Mouse (Mus musculus) limb, embryonic 13.5 days (tissue): ENCODE results near the gene Rnf145. TPM values are rescaled to one million over a fixed set of nuclear protein-coding genes. Genes with fewer than 3 reads are reported as not detected.
A peak's percentile ranks its signal among the peaks of the same experiment; 100 is the strongest.

Experiments
- ATAC-seq: fragments of 200-750 bp; cut with Nextera tagmentation; 2 replicates; pipeline ENCODE4 v1.8.0; 2017; ENCODE audit warnings: low read depth, moderate number of reproducible peaks, moderate TSS enrichment; ENCODE audit not compliant: low FRiP score
- H3K27ac ChIP-seq: fragments of 300-500 bp; sonication (generic); 2 replicates; pipeline ENCODE4 v1.5.1; 2015; ENCODE audit warnings: inconsistent platforms, mild to moderate bottlenecking, moderate library complexity
- H3K27me3 ChIP-seq: fragments of 300-500 bp; sonication (generic); 2 replicates; pipeline ENCODE4 v1.6.1; 2015; ENCODE audit warnings: mild to moderate bottlenecking, inconsistent platforms
- H3K36me3 ChIP-seq: fragments of 300-500 bp; sonication (generic); 2 replicates; pipeline ENCODE4 v1.6.1; 2015; ENCODE audit warnings: inconsistent platforms, mild to moderate bottlenecking, moderate library complexity
- H3K4me1 ChIP-seq: fragments of 300-500 bp; sonication (generic); 2 replicates; pipeline ENCODE4 v1.6.1; 2015; ENCODE audit warnings: inconsistent platforms
- H3K4me2 ChIP-seq: fragments of 300-500 bp; sonication (generic); replicated peaks from 2 replicates; pipeline ENCODE4 v1.6.1; 2015; ENCODE audit warnings: inconsistent platforms, mild to moderate bottlenecking, moderate library complexity
- H3K4me3 ChIP-seq: fragments of 300-500 bp; sonication (generic); 2 replicates; pipeline ENCODE4 v1.5.1; 2015; ENCODE audit warnings: moderate library complexity, mild to moderate bottlenecking, inconsistent platforms
- H3K9ac ChIP-seq: fragments of 300-500 bp; sonication (generic); 2 replicates; pipeline ENCODE4 v1.6.1; 2015; ENCODE audit warnings: mild to moderate bottlenecking, inconsistent platforms
- H3K9me3 ChIP-seq: fragments of 300-500 bp; sonication (generic); 2 replicates; pipeline ENCODE4 v1.6.1; 2016; ENCODE audit warnings: inconsistent platforms
- WGBS: fragments of 180-500 bp; shearing (Covaris S2); methylation state at CpG from one replicate; pipeline ENCODE4 v1.1.7; 2015; 5-methylcytosine and 5-hydroxymethylcytosine counted together
- polyA plus RNA-seq: library from polyadenylated mRNA; unstranded; fragments of >200 nt; fragmentation: Nextera tagmentation; extraction: Ambion mirVana; gene quantifications from 2 replicates; pipeline ENCODE4 v1.2.1, GENCODE M21; 2015

Rnf145 gene
- polyA plus RNA-seq, 1 experiment from 2014 or later, result 78.6 TPM

- WGBS, result 4% methylated on average over 3 of the region's 3 CpGs
- H3K9ac ChIP-seq, result no peak overlapping the region
- H3K4me3 ChIP-seq, result no peak overlapping the region
- no peak overlapping the region for H3K27ac ChIP-seq
- no peak overlapping the region for H3K4me2 ChIP-seq
- H3K36me3 ChIP-seq, result no peaks in the 10 kb centered on the region
- ATAC-seq, result 0 out of 2 replicates have a peak, but pooled peaks have one; percentile 8
- no peaks in the 10 kb centered on the region for H3K27me3 ChIP-seq
- H3K9me3 ChIP-seq, result no peaks in the 10 kb centered on the region
- H3K4me1 ChIP-seq, result peaks cover 6% of the 10 kb centered on the region; the same call in 1 of the 2 replicates
These were observed 67.4 kb downstream of the Rnf145 start for GRCm38 (mm10) chr11:44586047-44586696.

- Histone ChIP-seq H3K27me3 (no peaks in the 10 kb centered on the region), H3K9ac (no peak overlapping the region), H3K27ac (no peak overlapping the region), H3K36me3 (no peaks in the 10 kb centered on the region), H3K4me3 (no peak overlapping the region), H3K4me2 (no peak overlapping the region), H3K4me1 (peaks cover 6% of the 10 kb centered on the region; the same call in 1 of the 2 replicates), H3K9me3 (no peaks in the 10 kb centered on the region)
- no peak for ATAC-seq
- 93% methylated on average over 6 of the region's 6 CpGs for WGBS
These were observed 74.3 kb downstream of the Rnf145 start for GRCm38 (mm10) chr11:44593016-44593415.

GRCm38 (mm10) chr11:44594768-44595167 lies 76.0 kb downstream of the Rnf145 start:
- Histone ChIP-seq H3K27ac (no peak overlapping the region), H3K4me3 (no peak overlapping the region), H3K4me1 (peaks cover 6% of the 10 kb centered on the region; the same call in 1 of the 2 replicates), H3K9me3 (no peaks in the 10 kb centered on the region), H3K27me3 (no peaks in the 10 kb centered on the region), H3K36me3 (no peaks in the 10 kb centered on the region), H3K4me2 (no peak overlapping the region), H3K9ac (no peak overlapping the region)
- WGBS, result 78% methylated on average over 3 of the region's 3 CpGs
- no peak for ATAC-seq

GRCm38 (mm10) chr11:44606881-44607280 lies 88.1 kb downstream of the Rnf145 start:
- Histone ChIP-seq H3K4me1 (peaks cover 8% of the 10 kb centered on the region), H3K27me3 (peaks cover 12% of the 10 kb centered on the region), H3K27ac (no peak overlapping the region), H3K9ac (no peak overlapping the region), H3K36me3 (no peaks in the 10 kb centered on the region), H3K4me3 (no peak overlapping the region), H3K4me2 (no peak overlapping the region), H3K9me3 (no peaks in the 10 kb centered on the region)
- WGBS, result 86% methylated on average over 8 of the region's 8 CpGs
- no peak for ATAC-seq

GRCm38 (mm10) chr11:44608646-44609045 lies 89.9 kb downstream of the Rnf145 start:
- no peaks in the 10 kb centered on the region for H3K36me3 ChIP-seq
- H3K27ac ChIP-seq, result no peak overlapping the region
- no peak overlapping the region for H3K9ac ChIP-seq
- no peak overlapping the region for H3K4me3 ChIP-seq
- no peak for ATAC-seq
- H3K4me2 ChIP-seq, result no peak overlapping the region
- H3K27me3 ChIP-seq, result peaks cover 30% of the 10 kb centered on the region
- peaks cover 25% of the 10 kb centered on the region for H3K4me1 ChIP-seq
- 76% methylated on average over 11 of the region's 11 CpGs for WGBS
- H3K9me3 ChIP-seq, result no peaks in the 10 kb centered on the region

- under 1% methylated on average over 45 of the region's 45 CpGs for WGBS
These were observed 92.4 kb downstream of the Rnf145 start for GRCm38 (mm10) chr11:44610971-44611781.

GRCm38 (mm10) chr11:44612156-44612555 lies 93.4 kb downstream of the Rnf145 start:
- no peak for ATAC-seq
- peaks cover 39% of the 10 kb centered on the region for H3K4me1 ChIP-seq
- H3K27me3 ChIP-seq, result peaks cover 55% of the 10 kb centered on the region
- H3K36me3 ChIP-seq, result no peaks in the 10 kb centered on the region
- H3K27ac ChIP-seq, result no peak overlapping the region
- 0 out of 2 replicates have a peak overlapping the region, but pooled peaks have one; percentile 7 for H3K4me3 ChIP-seq
- H3K9ac ChIP-seq, result no peak overlapping the region
- no peaks in the 10 kb centered on the region for H3K9me3 ChIP-seq
- peak overlapping the region; percentile 84 for H3K4me2 ChIP-seq
- 5% methylated on average over 10 of the region's 10 CpGs for WGBS

More at GRCm38 (mm10) chr11:44610971-44611781, 92.4 kb downstream of the Rnf145 start:
- ATAC-seq, result peak; percentile 80
- Histone ChIP-seq H3K4me3 (peak overlapping the region; percentile 45), H3K36me3 (no peaks in the 10 kb centered on the region), H3K27me3 (peaks cover 50% of the 10 kb centered on the region), H3K9me3 (no peaks in the 10 kb centered on the region), H3K4me2 (peak overlapping the region; percentile 84), H3K27ac (peak overlapping the region; percentile 34; the same call in 1 of the 2 replicates), H3K9ac (peak overlapping the region; percentile 62), H3K4me1 (peaks cover 34% of the 10 kb centered on the region)

- Histone ChIP-seq H3K27me3 (peaks cover 55% of the 10 kb centered on the region), H3K27ac (peak overlapping the region; percentile 29; the same call in 1 of the 2 replicates)
- 4% methylated on average over 38 of the region's 38 CpGs for WGBS
These were observed 94.1 kb downstream of the Rnf145 start for GRCm38 (mm10) chr11:44612681-44613410.

GRCm38 (mm10) chr11:44613411-44614180 lies 94.8 kb downstream of the Rnf145 start:
- WGBS, result 7% methylated on average over 14 of the region's 14 CpGs
- Histone ChIP-seq H3K27ac (peak overlapping the region; percentile 29; the same call in 1 of the 2 replicates), H3K27me3 (peaks cover 55% of the 10 kb centered on the region), H3K9me3 (no peaks in the 10 kb centered on the region), H3K4me3 (peak overlapping the region; percentile 33), H3K36me3 (no peaks in the 10 kb centered on the region), H3K4me1 (peaks cover 39% of the 10 kb centered on the region), H3K9ac (peak overlapping the region; percentile 65), H3K4me2 (peak overlapping the region; percentile 84)
- no peak for ATAC-seq

More at GRCm38 (mm10) chr11:44612681-44613410, 94.1 kb downstream of the Rnf145 start:
- Histone ChIP-seq H3K4me1 (peaks cover 39% of the 10 kb centered on the region), H3K9ac (peak overlapping the region; percentile 65), H3K4me2 (peak overlapping the region; percentile 84), H3K9me3 (no peaks in the 10 kb centered on the region), H3K36me3 (no peaks in the 10 kb centered on the region), H3K4me3 (peak overlapping the region; percentile 33)
- ATAC-seq, result no peak
